Mouse (Mus musculus) hindbrain, embryonic 13.5 days (tissue): ENCODE measurements around the gene Cnfn. TPM values are rescaled to one million over a fixed set of nuclear protein-coding genes. Genes with fewer than 3 reads are reported as not detected.

Source experiments
- ATAC-seq: fragments of 200-750 bp; cut with Nextera tagmentation; 2 replicates; pipeline ENCODE4 v1.8.0; 2017; ENCODE audit warnings: moderate TSS enrichment; ENCODE audit not compliant: low FRiP score
- H3K27ac ChIP-seq: fragments of 300-500 bp; sonication (generic); 2 replicates; pipeline ENCODE4 v1.5.1; 2015; ENCODE audit warnings: inconsistent platforms, mild to moderate bottlenecking, moderate library complexity
- H3K27me3 ChIP-seq: fragments of 300-500 bp; sonication (generic); 2 replicates; pipeline ENCODE4 v1.6.1; 2015; ENCODE audit warnings: mild to moderate bottlenecking, inconsistent platforms
- H3K36me3 ChIP-seq: fragments of 300-500 bp; sonication (generic); 2 replicates; pipeline ENCODE4 v1.6.1; 2015; ENCODE audit warnings: mild to moderate bottlenecking, inconsistent platforms
- H3K4me1 ChIP-seq: fragments of 300-500 bp; sonication (generic); replicated peaks from 2 replicates; pipeline ENCODE4 v1.6.1; 2015; ENCODE audit warnings: inconsistent platforms
- H3K4me2 ChIP-seq: fragments of 300-500 bp; sonication (generic); 2 replicates; pipeline ENCODE4 v1.6.1; 2015; ENCODE audit warnings: inconsistent platforms, mild to moderate bottlenecking, moderate library complexity
- H3K4me3 ChIP-seq: fragments of 300-500 bp; sonication (generic); 2 replicates; pipeline ENCODE4 v1.5.1; 2015; ENCODE audit warnings: mild to moderate bottlenecking, inconsistent platforms
- H3K9ac ChIP-seq: fragments of 300-500 bp; sonication (generic); 2 replicates; pipeline ENCODE4 v1.6.1; 2015; ENCODE audit warnings: mild to moderate bottlenecking, inconsistent platforms
- H3K9me3 ChIP-seq: fragments of 300-500 bp; sonication (generic); 2 replicates; pipeline ENCODE4 v1.6.1; 2016; ENCODE audit warnings: inconsistent platforms
- WGBS: fragments of 180-500 bp; shearing (Covaris S2); methylation state at CpG from one replicate; pipeline ENCODE4 v1.1.7; 2015; 5-methylcytosine and 5-hydroxymethylcytosine counted together
- polyA plus RNA-seq: library from polyadenylated mRNA; unstranded; fragments of >200 nt; fragmentation: Nextera tagmentation; extraction: Ambion mirVana; gene quantifications from 2 replicates; pipeline ENCODE4 v1.2.1, GENCODE M21; 2015

Gene Cnfn
- polyA plus RNA-seq, 1 experiment from 2014 or later = not detected

- WGBS = 87% methylated on average over 12 of the region's 12 CpGs
- Histone ChIP-seq H3K4me2 (no peak overlapping the region), H3K4me1 (peaks cover 29% of the 10 kb centered on the region), H3K27me3 (no peaks in the 10 kb centered on the region), H3K4me3 (no peak overlapping the region), H3K36me3 (peaks cover 80% of the 10 kb centered on the region), H3K9ac (peak overlapping the region; percentile 24; the same call in 1 of the 2 replicates), H3K9me3 (no peaks in the 10 kb centered on the region), H3K27ac (0 out of 2 replicates have a peak overlapping the region, but pooled peaks have one; percentile 40)
- no peak for ATAC-seq
Measured at GRCm38 (mm10) chr7:25385850-25386555, 16.5 kb upstream of the Cnfn start.

GRCm38 (mm10) chr7:25385259-25385658 is 15.7 kb upstream of the Cnfn start:
- no peak for ATAC-seq
- no peaks in the 10 kb centered on the region for H3K9me3 ChIP-seq
- H3K27me3 ChIP-seq = peaks cover 7% of the 10 kb centered on the region
- no peak overlapping the region for H3K4me3 ChIP-seq
- no peak overlapping the region for H3K9ac ChIP-seq
- WGBS = 95% methylated on average over 12 of the region's 12 CpGs
- H3K4me1 ChIP-seq = peaks cover 21% of the 10 kb centered on the region
- H3K36me3 ChIP-seq = peaks cover 87% of the 10 kb centered on the region
- no peak overlapping the region for H3K27ac ChIP-seq
- no peak overlapping the region for H3K4me2 ChIP-seq

- WGBS = 88% methylated on average over 9 of the region's 9 CpGs
- H3K9ac ChIP-seq = no peak overlapping the region
- peaks cover 88% of the 10 kb centered on the region for H3K36me3 ChIP-seq
- no peak for ATAC-seq
- no peak overlapping the region for H3K27ac ChIP-seq
- no peaks in the 10 kb centered on the region for H3K9me3 ChIP-seq
- peaks cover 19% of the 10 kb centered on the region for H3K4me1 ChIP-seq
- H3K4me3 ChIP-seq = no peak overlapping the region
- H3K4me2 ChIP-seq = no peak overlapping the region
- H3K27me3 ChIP-seq = peaks cover 8% of the 10 kb centered on the region
Measured at GRCm38 (mm10) chr7:25384818-25385217, 15.3 kb upstream of the Cnfn start.

DNA sequence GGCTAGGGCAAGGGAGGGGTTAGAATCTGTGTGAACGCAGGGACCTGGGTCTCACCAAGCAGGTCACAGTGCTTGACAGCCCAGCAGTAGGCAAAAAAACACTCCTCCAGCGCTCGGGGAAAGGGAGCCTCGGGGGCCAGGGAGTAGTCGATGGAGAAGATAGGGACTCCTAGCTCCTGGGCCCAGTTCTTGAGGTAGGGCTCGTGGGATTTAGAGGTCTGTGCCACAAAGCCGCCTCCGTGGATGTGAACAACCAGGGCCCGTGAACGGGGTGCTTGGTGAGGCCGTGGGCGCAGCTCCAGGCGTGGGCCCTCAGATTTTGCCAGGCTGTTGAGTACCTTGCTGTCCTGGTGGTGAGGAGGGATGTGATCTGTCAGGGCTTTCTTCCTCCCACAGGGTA is 14.8 kb upstream of the Cnfn start:
- Histone ChIP-seq H3K27me3 (peaks cover 8% of the 10 kb centered on the region), H3K4me3 (no peak overlapping the region), H3K4me1 (peaks cover 20% of the 10 kb centered on the region), H3K9ac (no peak overlapping the region), H3K9me3 (no peaks in the 10 kb centered on the region), H3K36me3 (peaks cover 88% of the 10 kb centered on the region), H3K4me2 (no peak overlapping the region), H3K27ac (no peak overlapping the region)
- ATAC-seq = no peak
- WGBS = 92% methylated on average over 13 of the region's 13 CpGs

- Histone ChIP-seq H3K27me3 (peaks cover 8% of the 10 kb centered on the region), H3K4me3 (no peak overlapping the region), H3K4me2 (no peak overlapping the region), H3K9me3 (no peaks in the 10 kb centered on the region), H3K27ac (no peak overlapping the region), H3K36me3 (peaks cover 85% of the 10 kb centered on the region), H3K9ac (no peak overlapping the region; the same call in 1 of the 2 replicates), H3K4me1 (peaks cover 23% of the 10 kb centered on the region)
- 88% methylated on average over 4 of the region's 4 CpGs for WGBS
- no peak for ATAC-seq
Measured at GRCm38 (mm10) chr7:25383891-25384290, 14.4 kb upstream of the Cnfn start.

DNA sequence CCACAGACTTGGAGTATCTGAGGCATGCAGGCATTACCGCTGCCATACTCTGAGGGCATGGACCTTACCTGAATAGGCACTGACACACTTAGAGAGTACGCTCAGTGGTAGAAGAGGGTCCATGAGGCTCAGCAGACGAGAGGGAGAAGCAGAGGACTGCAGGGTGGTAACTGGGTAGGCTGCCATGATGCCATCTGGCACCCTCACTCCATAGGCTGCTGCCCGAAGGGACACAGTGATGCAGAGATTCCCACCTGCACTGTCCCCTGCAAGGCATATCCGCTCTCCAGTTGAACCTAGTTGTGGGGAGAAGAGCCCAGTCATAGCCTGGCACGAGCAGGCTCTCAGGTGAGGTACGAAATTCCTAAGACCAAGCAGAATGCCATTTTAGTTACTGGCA is 13.9 kb upstream of the Cnfn start:
- H3K36me3 ChIP-seq = peaks cover 80% of the 10 kb centered on the region

GRCm38 (mm10) chr7:25382541-25382940 is 13.0 kb upstream of the Cnfn start:
- peaks cover 24% of the 10 kb centered on the region for H3K4me1 ChIP-seq
- no peak for ATAC-seq
- no peak overlapping the region for H3K4me3 ChIP-seq
- H3K27ac ChIP-seq = no peak overlapping the region
- no peak overlapping the region for H3K4me2 ChIP-seq
- H3K9ac ChIP-seq = no peak overlapping the region
- peaks cover 8% of the 10 kb centered on the region for H3K27me3 ChIP-seq
- no peaks in the 10 kb centered on the region for H3K9me3 ChIP-seq
- peaks cover 71% of the 10 kb centered on the region for H3K36me3 ChIP-seq

More for the DNA sequence above, 13.9 kb upstream of the Cnfn start:
- peaks cover 8% of the 10 kb centered on the region for H3K27me3 ChIP-seq
- H3K9me3 ChIP-seq = no peaks in the 10 kb centered on the region
- H3K9ac ChIP-seq = no peak overlapping the region; the same call in 1 of the 2 replicates
- no peak for ATAC-seq
- H3K4me2 ChIP-seq = no peak overlapping the region
- no peak overlapping the region for H3K27ac ChIP-seq
- H3K4me1 ChIP-seq = peaks cover 23% of the 10 kb centered on the region
- H3K4me3 ChIP-seq = no peak overlapping the region
- 91% methylated on average over 7 of the region's 7 CpGs for WGBS

- peaks cover 8% of the 10 kb centered on the region for H3K27me3 ChIP-seq
- no peak overlapping the region for H3K9ac ChIP-seq
- peaks cover 59% of the 10 kb centered on the region for H3K36me3 ChIP-seq
- no peak overlapping the region for H3K27ac ChIP-seq
- H3K9me3 ChIP-seq = no peaks in the 10 kb centered on the region
- H3K4me2 ChIP-seq = no peak overlapping the region
- peaks cover 30% of the 10 kb centered on the region for H3K4me1 ChIP-seq
- WGBS = 43% methylated on average over 3 of the region's 3 CpGs
- ATAC-seq = no peak
- no peak overlapping the region for H3K4me3 ChIP-seq
Measured at GRCm38 (mm10) chr7:25381284-25381680, 11.8 kb upstream of the Cnfn start.

- Histone ChIP-seq H3K4me2 (peak overlapping the region; percentile 57), H3K9me3 (no peaks in the 10 kb centered on the region), H3K36me3 (peaks cover 52% of the 10 kb centered on the region), H3K9ac (0 out of 2 replicates have a peak overlapping the region, but pooled peaks have one; percentile 5), H3K27me3 (peaks cover 8% of the 10 kb centered on the region), H3K4me3 (no peak overlapping the region), H3K27ac (no peak overlapping the region), H3K4me1 (peaks cover 25% of the 10 kb centered on the region)
- WGBS = 68% methylated on average over 18 of the region's 18 CpGs
- no peak for ATAC-seq
Measured at GRCm38 (mm10) chr7:25380392-25381283, 11.1 kb upstream of the Cnfn start.

DNA sequence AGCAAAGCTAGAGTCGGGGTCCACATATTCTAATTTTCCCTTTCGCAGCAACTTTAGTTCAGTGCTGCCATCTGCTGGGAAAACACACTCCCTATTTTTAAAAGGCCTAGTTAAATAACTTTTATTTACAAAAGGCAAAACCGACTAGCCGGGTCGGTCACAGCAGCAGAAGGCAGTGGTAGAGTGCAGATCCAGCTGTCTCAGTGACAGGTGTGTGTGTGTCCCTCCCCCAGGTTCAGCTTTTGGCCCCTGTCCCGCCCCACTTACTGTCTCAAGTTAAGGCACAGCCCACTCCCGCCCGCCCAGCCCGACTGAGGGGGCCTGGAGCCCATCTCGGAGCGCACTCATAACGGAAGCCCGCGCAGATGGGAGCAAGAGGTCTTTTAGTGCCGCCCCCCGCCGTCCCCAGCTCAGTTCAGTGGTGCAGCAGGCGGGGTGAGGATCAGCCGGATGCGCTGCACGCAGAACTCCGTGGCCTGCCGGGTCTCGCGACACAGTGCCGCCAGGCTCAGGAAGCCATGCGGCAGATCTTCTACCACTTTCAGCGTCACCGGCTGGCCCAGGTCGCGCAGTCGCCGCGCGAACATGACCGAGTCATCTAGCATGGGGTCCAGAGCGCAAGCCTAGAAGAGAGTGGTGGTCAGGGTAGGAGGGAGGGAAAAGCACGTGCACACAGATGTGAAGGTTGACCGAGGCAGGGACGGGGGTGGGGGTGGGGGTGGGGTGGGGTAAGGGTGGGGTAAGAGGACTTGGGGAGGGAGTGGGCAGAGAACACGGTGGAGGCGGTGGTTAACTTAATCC is 10.2 kb upstream of the Cnfn start:
- H3K9me3 ChIP-seq = no peaks in the 10 kb centered on the region
- no peak overlapping the region for H3K27ac ChIP-seq
- 1% methylated on average over 42 of the region's 42 CpGs for WGBS
- peak; percentile 52 for ATAC-seq
- H3K4me3 ChIP-seq = peak overlapping the region; percentile 28
- peaks cover 8% of the 10 kb centered on the region for H3K27me3 ChIP-seq
- H3K4me2 ChIP-seq = peak overlapping the region; percentile 57
- H3K9ac ChIP-seq = peak overlapping the region; percentile 69
- H3K4me1 ChIP-seq = peaks cover 24% of the 10 kb centered on the region
- peaks cover 43% of the 10 kb centered on the region for H3K36me3 ChIP-seq

DNA sequence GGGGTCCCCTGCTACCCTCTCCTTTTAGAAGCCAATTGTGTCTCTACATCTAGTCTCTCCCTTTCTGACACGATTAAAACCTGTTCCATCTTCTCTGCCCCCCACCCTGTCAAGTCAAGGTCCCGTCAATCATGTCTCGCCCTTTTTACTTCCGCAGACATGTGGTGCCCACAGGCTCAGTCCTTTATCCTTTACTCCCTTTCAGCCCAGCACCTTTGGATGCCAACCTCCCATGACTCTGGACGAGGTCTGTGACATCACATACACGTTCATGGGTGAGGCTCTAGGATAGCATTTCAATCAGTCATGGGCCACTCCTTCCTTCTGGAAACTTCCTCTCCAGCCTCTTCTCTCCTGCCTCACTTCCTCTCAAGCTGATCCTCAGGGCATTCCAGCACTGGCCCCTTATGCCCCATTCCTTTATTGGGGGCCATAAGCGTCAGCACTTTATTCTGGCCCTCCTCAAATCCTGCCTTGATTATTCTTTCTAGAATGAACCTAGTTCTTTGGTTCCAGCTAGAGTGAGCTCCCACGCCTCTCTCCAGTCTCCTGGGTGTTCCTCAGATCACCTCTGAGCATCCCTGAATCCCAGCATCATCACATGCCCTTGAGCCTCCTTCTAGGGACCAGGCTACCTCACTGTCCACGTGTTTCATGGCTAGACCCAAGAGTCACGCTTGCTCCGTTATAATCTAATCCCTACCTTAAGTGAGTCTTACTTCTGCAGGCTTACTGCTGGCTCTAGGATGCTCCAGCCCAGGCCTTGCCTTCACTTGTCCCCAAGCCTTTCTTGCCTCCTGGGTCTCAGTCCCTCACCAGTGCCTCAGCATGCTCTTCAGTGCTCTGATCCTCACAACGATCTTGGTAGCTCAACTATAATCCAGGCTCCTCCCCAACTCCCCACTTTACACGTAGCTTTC is 8.9 kb upstream of the Cnfn start:
- no peaks in the 10 kb centered on the region for H3K9me3 ChIP-seq
- no peak for ATAC-seq
- H3K9ac ChIP-seq = no peak overlapping the region
- H3K27ac ChIP-seq = no peak overlapping the region
- peaks cover 24% of the 10 kb centered on the region for H3K4me1 ChIP-seq
- WGBS = 84% methylated on average over 13 of the region's 13 CpGs
- H3K36me3 ChIP-seq = peaks cover 30% of the 10 kb centered on the region
- peaks cover 8% of the 10 kb centered on the region for H3K27me3 ChIP-seq
- H3K4me3 ChIP-seq = no peak overlapping the region
- no peak overlapping the region for H3K4me2 ChIP-seq
